9 mouse cellular contexts compared by ENCODE assay signal in genomic region chr1:86520361-86520760, GRCm38 (mm10). TPM values are rescaled to one million over a fixed set of nuclear protein-coding genes. Genes with fewer than 3 reads are reported as not detected.
DNase-seq lines count a peak whose midpoint lies in the region; ATAC-seq and TF ChIP-seq lines count a peak whose summit lies in the region.
"Had no signal": no experiment of that assay in that cellular context is flagged by ENCODE, and none has a peak within 500 bp of the region (broad histone marks: within the 10 kb centered on the region; RNA-seq: fewer than 3 reads in every experiment).

No protein-coding gene starts in this region.

- peak; percentile 36; the same call in 1 of the 2 replicates for TF ChIP-seq CTCF in spleen, adult 2 months (IDR thresholded peaks at IDR 0.05; ENCODE audit: extremely low read depth, insufficient read depth, insufficient read length, insufficient replicate concordance)

- H3K27me3 ChIP-seq in spleen, adult 2 months (ENCODE audit: control insufficient read depth, insufficient read depth, low read length) = no peaks in the 10 kb centered on the region
- H3K27me3 ChIP-seq in embryonic facial prominence, embryonic 11.5 days (ENCODE audit: control insufficient read depth, insufficient read depth, low read length) = no peaks in the 10 kb centered on the region
- no peaks in the 10 kb centered on the region for H3K27me3 ChIP-seq in neural tube, embryonic 11.5 days (ENCODE audit: control insufficient read depth, insufficient read depth, low read length)
- H3K27me3 ChIP-seq: neural tube, embryonic 13.5 days had no signal

- H3K27ac ChIP-seq in spleen, adult 2 months (ENCODE audit: insufficient read depth, low read length) = no peak overlapping the region
- no peak overlapping the region for H3K27ac ChIP-seq in embryonic facial prominence, embryonic 11.5 days (replicated peaks; ENCODE audit: low read depth, low read length)
- H3K27ac ChIP-seq in neural tube, embryonic 11.5 days (ENCODE audit: low read depth, low read length) = no peak overlapping the region
- H3K27ac ChIP-seq: neural tube, embryonic 13.5 days had no signal

- no peak for ATAC-seq in embryonic facial prominence, embryonic 11.5 days (replicated peaks; ENCODE audit: insufficient number of reproducible peaks, low FRiP score, low TSS enrichment, low read depth)
- no peak for ATAC-seq in neural tube, embryonic 11.5 days (ENCODE audit: insufficient read depth, low FRiP score, low TSS enrichment)
- ATAC-seq in monocyte, adult 5-6 weeks (replicated peaks; ENCODE audit: insufficient number of reproducible peaks, low FRiP score, low TSS enrichment, poor library complexity, severe bottlenecking) = no peak

- H3K4me1 ChIP-seq in spleen, adult 2 months (ENCODE audit: control insufficient read depth, insufficient read depth, insufficient read length) = peaks cover 23% of the 10 kb centered on the region
- H3K4me1 ChIP-seq in embryonic facial prominence, embryonic 11.5 days (ENCODE audit: control insufficient read depth, insufficient read depth, low read length) = no peaks in the 10 kb centered on the region; the same call in 1 of the 2 replicates
- H3K4me1 ChIP-seq in neural tube, embryonic 11.5 days (ENCODE audit: control insufficient read depth, insufficient read depth, low read length) = peaks cover 7% of the 10 kb centered on the region

- TF ChIP-seq POLR2A in spleen, adult 2 months (IDR thresholded peaks at IDR 0.05; ENCODE audit: low read depth, low read length) = no peak

- no peak overlapping the region for H3K9ac ChIP-seq in embryonic facial prominence, embryonic 11.5 days (replicated peaks; ENCODE audit: low read length)
- no peak overlapping the region for H3K9ac ChIP-seq in neural tube, embryonic 11.5 days (ENCODE audit: low read length)
- H3K9ac ChIP-seq: neural tube, embryonic 13.5 days had no signal

- intact Hi-C loops in gastrocnemius, postnatal 36 days (cut with DNase I) = no loop called here

- DNase-seq in gastrocnemius, postnatal 10 days = peak; percentile 55
- DNase-seq in gastrocnemius, postnatal 36 days = no peak
- DNase-seq in spleen, adult 2 months (ENCODE audit: low read depth in 1 of 2, low spot score in 2 of 2) = no peak
- no peak for DNase-seq in spleen, adult 18-20 months
- peak; percentile 61 for DNase-seq in embryonic facial prominence, embryonic 11.5 days (ENCODE audit: low spot score)
- DNase-seq in neural tube, embryonic 11.5 days (ENCODE audit: low spot score) = peak; percentile 52
- no peak for DNase-seq in urinary bladder, postnatal 36 days (ENCODE audit: low spot score in 2 of 2)

- H3K36me3 ChIP-seq in spleen, adult 2 months (ENCODE audit: control insufficient read depth, insufficient read depth, low read length) = no peaks in the 10 kb centered on the region
- no peaks in the 10 kb centered on the region for H3K36me3 ChIP-seq in embryonic facial prominence, embryonic 11.5 days (replicated peaks; ENCODE audit: control insufficient read depth, insufficient read depth, low read depth, low read length)
- no peaks in the 10 kb centered on the region for H3K36me3 ChIP-seq in neural tube, embryonic 11.5 days (ENCODE audit: control insufficient read depth, insufficient read depth, low read length)
- H3K36me3 ChIP-seq: neural tube, embryonic 13.5 days had no signal

- 70% methylated on average over 7 of the region's 7 CpGs for WGBS in spleen, adult 2 months
- 29% methylated on average over 7 of the region's 7 CpGs for WGBS in embryonic facial prominence, embryonic 11.5 days
- 34% methylated on average over 7 of the region's 7 CpGs for WGBS in neural tube, embryonic 11.5 days

- H3K4me2 ChIP-seq in embryonic facial prominence, embryonic 11.5 days (ENCODE audit: low read depth, low read length) = no peak overlapping the region
- no peak overlapping the region for H3K4me2 ChIP-seq in neural tube, embryonic 11.5 days (ENCODE audit: low read depth)
- H3K4me2 ChIP-seq: neural tube, embryonic 13.5 days had no signal

- H3K9me3 ChIP-seq in embryonic facial prominence, embryonic 11.5 days (replicated peaks; ENCODE audit: control insufficient read depth, low read length) = no peaks in the 10 kb centered on the region
- no peaks in the 10 kb centered on the region for H3K9me3 ChIP-seq in neural tube, embryonic 11.5 days (ENCODE audit: control insufficient read depth, low read length)
- H3K9me3 ChIP-seq: neural tube, embryonic 13.5 days had no signal

- H3K4me3 ChIP-seq in spleen, adult 2 months (ENCODE audit: extremely low read depth, insufficient read depth, insufficient read length) = no peak overlapping the region
- H3K4me3 ChIP-seq in embryonic facial prominence, embryonic 11.5 days (ENCODE audit: low read depth, low read length) = no peak overlapping the region
- H3K4me3 ChIP-seq in neural tube, embryonic 11.5 days (ENCODE audit: low read depth, low read length) = no peak overlapping the region
- H3K4me3 ChIP-seq: neural tube, embryonic 13.5 days had no signal

RNA-seq across cellular contexts. Expression of gene Ptma, which starts 6.2 kb away (rescaled TPM):
- 100 to 1,000 TPM; 358 to 428 TPM for total RNA-seq in gastrocnemius, postnatal 10 days (2021)
- 10 to 100 TPM; 74.6 to 88.0 TPM for total RNA-seq in gastrocnemius, postnatal 36 days (2021)
- polyA plus RNA-seq in spleen, adult 2 months (2012; rRNA removed) = 915 and 918 TPM in 2 replicates
- polyA plus RNA-seq in embryonic facial prominence, embryonic 11.5 days (2014; fragmentation: Nextera tagmentation; extraction: Ambion mirVana) = 4,004 and 4,291 TPM in 2 replicates
- 2,926 and 3,268 TPM in 2 replicates for polyA plus RNA-seq in neural tube, embryonic 11.5 days (2014; fragmentation: Nextera tagmentation; extraction: Ambion mirVana)
- total RNA-seq in monocyte, adult 5-6 weeks (2017) = 2,048 to 2,960 TPM (median 2,606 TPM) in 3 replicates

Comparison
In these comparisons a context has a peak if more than half of its experiments do, and no peak if none do; other contexts are left out.
1. DNase-seq: peak in gastrocnemius, postnatal 10 days (single experiment), embryonic facial prominence, embryonic 11.5 days (single experiment) and neural tube, embryonic 11.5 days (single experiment); none in gastrocnemius, postnatal 36 days (0 of 2), spleen, adult 2 months (0 of 2), spleen, adult 18-20 months (0 of 2) and urinary bladder, postnatal 36 days (0 of 2).
2. RNA of gene Ptma, which starts 6.2 kb away (total RNA-seq): 2,048 to 2,960 TPM in monocyte, adult 5-6 weeks and 358 to 428 TPM in gastrocnemius, postnatal 10 days; 74.6 to 88.0 TPM in gastrocnemius, postnatal 36 days; every median in the first group is over 4 times any median in the second.